Mouse (Mus musculus) gastrocnemius, adult 2 months (tissue): ENCODE results near the gene Zbtb20. TPM values are rescaled to one million over a fixed set of nuclear protein-coding genes. Genes with fewer than 3 reads are reported as not detected.

Experiments
- DNase-seq: peaks from one replicate; pipeline ENCODE4 v3.0.0; 2022
- H3K27ac ChIP-seq: fragments of 200-600 bp; 2 replicates; pipeline ENCODE4 v1.8.1; 2022; ENCODE audit warnings: mild to moderate bottlenecking
- H3K4me3 ChIP-seq: fragments of 200-600 bp; 2 replicates; pipeline ENCODE4 v1.8.1; 2022; ENCODE audit warnings: mild to moderate bottlenecking, moderate library complexity
- CTCF ChIP-seq: fragments of 200-600 bp; IDR thresholded peaks from 2 replicates; pipeline ENCODE4 v1.8.1; 2022; ENCODE audit warnings: antibody characterized with exemption, mild to moderate bottlenecking, moderate library complexity
- intact Hi-C: fragments of 180-260 bp; cut with DNase I; formaldehyde crosslinking; loops from one replicate; pipeline ENCODE4 v1.15.1; 2025
- total RNA-seq, 2 experiments: library from RNA; stranded (reverse); gene quantifications; 2 replicates each; pipeline ENCODE4 v1.2.3; 2021

Gene Zbtb20
- total RNA-seq, 2 experiments from 2014 or later, result 87.2 to 104 TPM

DNA sequence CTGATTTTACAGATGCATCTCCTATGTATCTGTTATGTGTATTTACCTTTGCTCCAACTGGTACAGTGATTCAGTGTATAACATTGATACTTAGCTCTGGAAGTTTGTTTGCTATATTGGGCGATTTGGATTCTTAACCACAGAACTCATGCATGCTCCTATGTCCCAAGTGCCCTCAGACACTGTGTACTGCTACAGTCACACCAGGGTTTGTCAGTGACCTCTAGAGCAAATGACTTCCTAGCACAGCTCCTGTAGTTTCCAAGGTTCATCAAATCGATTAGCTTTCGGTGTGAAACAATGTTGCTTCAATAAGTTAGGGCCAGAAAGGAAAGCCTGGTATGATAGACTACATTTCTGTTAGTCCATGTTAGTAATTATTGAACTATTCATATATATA is 489.6 kb downstream of the Zbtb20 start:
- DNase-seq, result no peak
- TF ChIP-seq CTCF, result no peak
- peak overlapping the region; percentile 81 for H3K4me3 ChIP-seq
- peak overlapping the region; percentile 98 for H3K27ac ChIP-seq
- intact Hi-C loops, result loop anchor here (10.0 kb wide), 1 partner anchor 460 kb away; no protein-coding TSS in a partner anchor

GRCm38 (mm10) chr16:43370496-43371020 is 494.9 kb downstream of the Zbtb20 start:
- intact Hi-C loops, result no loop called here
- no peak for TF ChIP-seq CTCF
- Histone ChIP-seq H3K27ac (peak overlapping the region; percentile 52; the same call in 1 of the 2 replicates), H3K4me3 (no peak overlapping the region)
- DNase-seq, result no peak

DNA sequence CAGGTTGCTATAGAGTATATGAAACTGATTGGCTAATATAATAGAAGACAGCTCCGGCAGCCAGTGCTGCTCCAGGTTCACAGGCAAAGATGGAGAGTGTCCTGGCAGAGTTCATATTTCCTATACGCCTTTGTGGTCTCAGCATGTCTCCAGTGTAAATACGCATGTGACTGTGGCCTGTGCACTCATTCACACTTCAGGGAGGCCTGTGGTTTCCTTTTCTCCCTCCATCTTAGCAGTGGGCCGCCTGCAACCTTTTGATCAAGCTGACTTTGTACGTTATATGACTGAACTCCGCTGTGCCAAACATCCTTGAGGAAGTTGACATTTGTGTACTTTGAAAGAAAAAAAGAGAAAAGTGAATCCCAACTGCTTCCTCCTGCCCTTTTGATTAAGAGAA is 501.1 kb downstream of the Zbtb20 start:
- no peak for TF ChIP-seq CTCF
- intact Hi-C loops, result no loop called here
- DNase-seq, result no peak
- Histone ChIP-seq H3K4me3 (no peak overlapping the region), H3K27ac (no peak overlapping the region)

DNA sequence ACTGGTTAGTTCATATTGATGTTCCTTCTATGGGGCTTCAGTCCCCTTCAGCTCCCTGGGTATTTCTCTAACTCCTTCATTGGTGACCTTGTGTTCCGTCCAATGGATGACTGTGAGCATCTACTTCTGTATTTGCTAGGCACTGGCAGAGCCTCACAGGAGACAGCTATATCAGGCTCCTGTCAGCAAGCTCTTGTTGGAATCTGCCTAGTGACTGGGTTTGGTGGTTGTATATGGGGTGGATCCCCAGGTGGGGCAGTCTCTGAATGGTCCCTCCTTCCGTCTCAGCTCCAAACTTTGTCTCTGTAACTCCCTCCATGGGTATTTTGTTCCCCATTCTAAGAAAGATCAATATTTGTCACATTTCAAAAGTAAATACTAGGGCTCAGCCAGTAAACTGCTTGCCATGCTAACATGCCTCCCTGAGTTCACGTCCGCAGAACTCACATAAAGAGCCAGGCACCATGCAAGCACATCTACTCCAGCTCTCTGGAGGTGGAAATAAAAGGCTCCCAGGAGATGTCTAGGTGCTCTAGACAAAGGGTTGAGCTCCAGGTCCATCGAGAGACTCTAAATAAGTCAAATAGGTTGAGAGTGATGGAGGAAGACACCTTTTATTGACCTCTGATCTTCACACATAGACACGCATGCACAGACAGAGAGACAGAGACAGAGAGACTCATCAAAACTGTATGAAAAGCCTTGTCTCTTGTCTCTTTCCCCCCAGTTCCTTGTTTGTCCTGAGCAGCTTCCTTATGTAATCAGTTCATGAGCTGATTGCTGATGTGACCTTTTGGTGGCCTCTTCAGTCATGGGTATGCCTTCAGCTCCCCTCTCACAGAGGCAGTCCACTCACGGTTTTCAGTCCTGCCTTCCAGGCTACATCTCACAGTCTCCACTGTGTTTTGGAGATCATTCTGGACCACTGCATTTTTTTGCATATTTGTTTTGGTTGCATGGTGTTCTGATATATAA is 504.0 kb downstream of the Zbtb20 start:
- intact Hi-C loops, result no loop called here
- Histone ChIP-seq H3K4me3 (no peak overlapping the region; the same call in 1 of the 2 replicates), H3K27ac (peak overlapping the region; percentile 70)
- no peak for DNase-seq
- TF ChIP-seq CTCF, result no peak

- no peak for TF ChIP-seq CTCF
- Histone ChIP-seq H3K27ac (peak overlapping the region; percentile 85), H3K4me3 (no peak overlapping the region)
- intact Hi-C loops, result no loop called here
- DNase-seq, result no peak
Observed at GRCm38 (mm10) chr16:43381183-43381582, 505.5 kb downstream of the Zbtb20 start.

- H3K4me3 ChIP-seq, result peak overlapping the region; percentile 34
- intact Hi-C loops, result no loop called here
- peak overlapping the region; percentile 85 for H3K27ac ChIP-seq
- DNase-seq, result peak; percentile 70
- no peak for TF ChIP-seq CTCF
Observed at GRCm38 (mm10) chr16:43383149-43383740, 507.6 kb downstream of the Zbtb20 start.

DNA sequence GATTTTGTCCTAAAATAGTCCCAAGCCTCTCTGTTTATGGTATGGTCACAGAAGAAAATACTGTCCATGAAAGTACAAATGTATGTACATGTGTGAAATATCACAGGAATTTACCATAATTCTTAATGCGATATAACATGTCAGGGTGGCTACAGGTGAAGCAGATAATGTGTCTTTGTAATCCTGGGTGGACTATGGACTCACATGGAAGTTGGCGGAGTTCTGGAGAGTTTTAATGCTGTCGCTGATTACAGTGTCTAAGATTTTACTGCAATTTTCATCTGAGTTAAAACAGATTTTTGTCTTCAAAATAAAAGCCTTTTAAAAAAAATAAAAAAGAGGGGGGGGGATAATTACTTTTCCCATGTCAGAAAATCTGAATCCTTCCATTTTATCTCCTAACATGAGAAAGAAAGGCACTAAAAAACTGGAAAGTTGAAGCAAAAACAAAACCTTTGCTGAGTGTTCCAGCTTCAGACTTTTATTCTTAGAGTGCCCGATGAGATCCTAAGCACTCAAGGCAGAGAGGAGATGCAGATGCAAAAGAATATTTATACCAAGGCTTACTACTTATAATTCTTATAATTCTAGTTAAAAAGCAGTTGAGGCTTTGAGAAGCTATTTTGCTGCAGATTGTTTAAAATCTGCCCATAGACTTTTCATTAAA is 509.4 kb downstream of the Zbtb20 start:
- Histone ChIP-seq H3K4me3 (no peak overlapping the region), H3K27ac (peak overlapping the region; percentile 12)
- DNase-seq, result no peak
- TF ChIP-seq CTCF, result no peak
- intact Hi-C loops, result loop anchor here (5.0 kb wide), 1 partner anchor 192 kb away; no protein-coding TSS in a partner anchor

- Histone ChIP-seq H3K27ac (peak overlapping the region; percentile 12), H3K4me3 (no peak overlapping the region)
- no peak for TF ChIP-seq CTCF
- no peak for DNase-seq
- intact Hi-C loops, result loop anchor here (5.0 kb wide), 1 partner anchor 192 kb away; no protein-coding TSS in a partner anchor
Observed at GRCm38 (mm10) chr16:43385620-43386210, 510.0 kb downstream of the Zbtb20 start.

DNA sequence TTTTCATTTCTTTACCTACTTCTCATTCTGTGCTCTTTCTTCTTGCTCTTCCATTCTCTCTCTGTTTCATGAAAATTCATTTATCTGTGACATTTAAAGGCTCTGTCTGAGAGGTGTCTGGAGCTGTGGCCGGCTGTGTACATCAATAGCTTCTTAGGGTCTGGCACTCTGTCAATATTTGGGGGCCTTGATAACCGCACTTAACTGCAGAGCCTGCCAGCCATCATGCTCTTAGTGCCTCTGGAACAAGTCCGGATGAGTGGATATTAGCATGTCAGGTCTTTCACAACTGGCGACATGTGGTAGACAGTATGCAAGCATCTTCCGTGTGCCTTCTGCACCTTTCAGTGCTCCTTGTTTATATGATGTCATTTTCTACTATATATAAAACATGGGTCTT is 510.7 kb downstream of the Zbtb20 start:
- Histone ChIP-seq H3K4me3 (no peak overlapping the region), H3K27ac (peak overlapping the region; percentile 12; the same call in 1 of the 2 replicates)
- no peak for DNase-seq
- no peak for TF ChIP-seq CTCF
- intact Hi-C loops, result loop anchor here (5.0 kb wide), 1 partner anchor 191 kb away; no protein-coding TSS in a partner anchor

GRCm38 (mm10) chr16:43388389-43388788 is 512.7 kb downstream of the Zbtb20 start:
- H3K27ac ChIP-seq, result no peak overlapping the region
- intact Hi-C loops, result loop anchor here (5.0 kb wide), 1 partner anchor 189 kb away; no protein-coding TSS in a partner anchor
- H3K4me3 ChIP-seq, result no peak overlapping the region
- no peak for TF ChIP-seq CTCF
- DNase-seq, result no peak

DNA sequence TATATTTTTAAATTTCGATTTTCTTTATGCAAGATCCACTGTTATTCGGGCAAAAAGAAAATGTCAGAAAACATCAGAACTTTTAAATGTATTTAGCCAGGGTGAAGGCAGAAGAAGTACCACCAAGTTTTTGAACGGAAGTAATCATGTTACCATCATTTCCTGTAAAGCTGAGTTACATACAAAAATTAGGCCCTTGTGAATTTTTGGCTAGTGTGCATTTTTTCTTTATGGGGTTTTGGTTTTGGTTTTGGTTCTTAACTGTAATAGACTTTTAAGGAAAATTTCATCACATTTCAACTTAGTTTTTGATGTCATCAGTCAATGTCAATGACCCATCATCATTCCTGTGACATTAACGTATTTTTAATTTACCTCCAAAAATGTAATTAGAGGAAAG is 514.7 kb downstream of the Zbtb20 start:
- no peak for TF ChIP-seq CTCF
- intact Hi-C loops, result no loop called here
- no peak overlapping the region for H3K27ac ChIP-seq
- DNase-seq, result no peak
- H3K4me3 ChIP-seq, result no peak overlapping the region

DNA sequence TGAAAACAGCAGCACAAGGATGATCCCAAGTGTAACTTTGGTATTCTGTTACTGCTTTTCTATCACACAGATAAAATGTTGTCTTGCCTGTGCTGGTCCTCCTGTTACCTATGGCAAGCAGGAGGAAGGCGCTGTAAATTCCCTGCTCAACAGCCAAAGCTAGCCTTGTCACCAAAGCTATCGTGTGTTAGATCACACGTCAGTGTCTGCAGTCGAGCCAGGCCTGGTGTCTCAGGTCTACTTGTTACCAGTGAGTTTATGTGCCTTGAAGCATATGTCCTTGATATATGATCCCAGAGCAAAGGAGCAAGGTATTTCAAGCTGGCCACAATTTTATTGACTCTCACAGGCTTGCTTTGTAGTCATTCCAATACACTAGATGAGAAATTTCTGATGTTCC is 517.7 kb downstream of the Zbtb20 start:
- Histone ChIP-seq H3K27ac (peak overlapping the region; percentile 78), H3K4me3 (no peak overlapping the region)
- no peak for TF ChIP-seq CTCF
- DNase-seq, result peak; percentile 82
- intact Hi-C loops, result no loop called here
